8 mouse cellular contexts compared by ENCODE assay signal in the genomic region with DNA sequence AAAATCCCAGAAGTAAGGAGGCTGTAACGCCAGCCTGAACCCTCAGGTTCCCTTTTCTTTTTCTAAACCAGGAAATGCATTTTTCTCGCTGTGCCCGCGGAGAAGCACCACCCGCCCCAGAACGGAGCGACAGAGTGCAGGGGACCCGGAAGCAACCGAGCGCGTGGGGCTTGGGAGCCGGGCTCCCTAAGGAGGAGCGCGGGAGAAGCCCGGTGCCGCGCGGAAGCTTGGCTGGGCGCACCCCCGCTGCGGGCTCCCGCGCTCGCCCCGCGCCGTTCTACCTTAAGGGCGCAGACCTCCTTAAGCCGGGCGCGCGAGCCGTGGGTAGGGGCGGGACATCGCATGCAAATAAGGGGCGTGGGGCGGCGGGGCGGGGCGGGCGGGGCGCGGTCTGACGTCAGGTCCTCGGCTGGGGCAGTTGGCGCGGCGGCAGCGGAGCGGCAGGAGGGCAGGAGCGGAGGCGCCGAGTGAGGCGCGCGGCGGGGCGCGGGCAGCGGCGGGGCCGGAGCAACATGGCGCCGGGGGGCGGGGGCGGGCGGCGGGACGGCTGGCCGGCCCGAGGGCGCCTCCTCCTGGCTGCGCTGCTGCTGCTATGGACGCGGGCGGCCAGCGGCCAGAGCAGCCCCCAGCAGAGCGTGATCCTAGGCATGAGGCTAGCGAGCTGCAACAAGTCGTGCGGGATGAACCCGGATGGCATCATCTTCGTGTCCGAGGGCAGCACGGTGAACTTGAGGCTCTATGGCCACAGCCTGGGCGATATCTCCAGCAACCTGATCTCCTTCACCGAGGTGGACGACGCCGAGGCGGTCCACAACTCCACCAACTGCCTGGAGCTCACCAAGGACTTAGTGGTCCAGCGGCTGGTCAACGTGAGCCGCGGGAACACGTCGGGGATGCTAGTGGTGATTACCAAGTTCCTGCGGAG. TPM values are rescaled to one million over a fixed set of nuclear protein-coding genes. Genes with fewer than 3 reads are reported as not detected.
A peak's percentile ranks its signal among the peaks of the same experiment; 100 is the strongest.
DNase-seq lines count a peak whose midpoint lies in the region; ATAC-seq lines count a peak whose summit lies in the region.

Gene Cnnm4 (plus strand): TSS at position 440 of the 925 bp plus-strand sequence.

- H3K27me3 ChIP-seq in hindbrain, embryonic 12.5 days, result 0 out of 2 replicates have a peak, but pooled peaks cover 5% of the 10 kb centered on the region

- H3K36me3 ChIP-seq in hindbrain, embryonic 12.5 days, result no peaks in the 10 kb centered on the region

- peak within 1 kb of the TSS; percentile 66 for H3K4me3 ChIP-seq in hindbrain, embryonic 12.5 days

- H3K4me1 ChIP-seq in hindbrain, embryonic 12.5 days, result peaks cover 45% of the 10 kb centered on the region

- peak within 1 kb of the TSS; percentile 74 for H3K4me2 ChIP-seq in hindbrain, embryonic 12.5 days (replicated peaks)

- peak; percentile 95 for DNase-seq in NIH3T3 (ENCODE audit: low read depth)
- DNase-seq in cerebellum, postnatal 10 days, result peak; percentile 91 to 95
- peak; percentile 70 to 83 for DNase-seq in frontal cortex, postnatal 10 days (ENCODE audit: low spot score in 2 of 2)
- DNase-seq in layer of hippocampus, postnatal 14 days (ENCODE audit: low spot score in 2 of 2), result peak; percentile 74 to 86
- DNase-seq in lung, postnatal 10 days, result peak; percentile 90
- DNase-seq in ovary, postnatal 14 days (ENCODE audit: low spot score), result peak; percentile 62
- DNase-seq in thymus, postnatal 10 days (ENCODE audit: low spot score in 2 of 2), result peak; percentile 85 to 89

- peak within 1 kb of the TSS; percentile 70 for H3K27ac ChIP-seq in hindbrain, embryonic 12.5 days

- peak within 1 kb of the TSS; percentile 74 for H3K9ac ChIP-seq in hindbrain, embryonic 12.5 days

- no peaks in the 10 kb centered on the region for H3K9me3 ChIP-seq in hindbrain, embryonic 12.5 days (replicated peaks)

- under 1% methylated on average over 66 of the region's 98 CpGs for WGBS in hindbrain, embryonic 12.5 days

- ATAC-seq in hindbrain, embryonic 12.5 days (ENCODE audit: low FRiP score), result peak; percentile 93

RNA-seq across cellular contexts. Expression of gene Cnnm4, which starts in this region (rescaled TPM):
- polyA plus RNA-seq in hindbrain, embryonic 12.5 days (2016; fragmentation: Nextera tagmentation; extraction: Ambion mirVana), result 11.3 and 11.5 TPM in 2 replicates
- 10 to 100 TPM; 16.8 to 18.2 TPM for total RNA-seq in layer of hippocampus, postnatal 14 days (2021)

Comparison
In these comparisons a context has a peak if more than half of its experiments do, and no peak if none do; other contexts are left out.
1. Peak in every context shown above with its lines: DNase-seq, ATAC-seq, H3K4me3 ChIP-seq and H3K27ac ChIP-seq.